Mouse (Mus musculus): ENCODE data around the gene Pramef12.
A peak's percentile ranks its signal among the peaks of the same experiment; 100 is the strongest.
"Not testable (repeated sequence)": the region's sequence is repeated elsewhere in the genome, so short reads cannot be mapped to it uniquely, and the experiment has no call there.

Pramef12 gene

DNA sequence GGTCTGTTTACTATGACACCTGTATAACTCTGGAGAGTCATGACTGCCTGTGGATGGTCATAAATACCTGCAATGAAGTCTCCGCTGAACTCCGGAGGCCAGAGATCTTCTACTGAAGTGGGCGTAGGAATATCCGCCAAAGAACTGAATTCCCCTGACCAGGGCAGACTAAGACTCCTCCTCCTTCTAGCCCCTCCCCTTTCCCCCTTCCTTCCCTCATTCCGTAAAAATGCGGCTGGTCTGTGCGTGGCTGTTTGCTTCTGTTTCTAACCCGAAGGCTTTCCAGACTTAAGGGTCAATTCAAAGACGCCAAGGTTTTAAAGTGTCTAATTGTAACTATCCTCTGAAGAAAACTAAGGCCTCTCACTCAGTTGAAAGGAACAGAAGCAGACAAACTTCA is at the start of gene Pramef12:
Gene Pramef12 (minus strand): TSS at position 175 of the 400 bp plus-strand sequence.
- no peak for DNase-seq (ENCODE audit: extremely low read depth, low read depth, low spot score)

DNA sequence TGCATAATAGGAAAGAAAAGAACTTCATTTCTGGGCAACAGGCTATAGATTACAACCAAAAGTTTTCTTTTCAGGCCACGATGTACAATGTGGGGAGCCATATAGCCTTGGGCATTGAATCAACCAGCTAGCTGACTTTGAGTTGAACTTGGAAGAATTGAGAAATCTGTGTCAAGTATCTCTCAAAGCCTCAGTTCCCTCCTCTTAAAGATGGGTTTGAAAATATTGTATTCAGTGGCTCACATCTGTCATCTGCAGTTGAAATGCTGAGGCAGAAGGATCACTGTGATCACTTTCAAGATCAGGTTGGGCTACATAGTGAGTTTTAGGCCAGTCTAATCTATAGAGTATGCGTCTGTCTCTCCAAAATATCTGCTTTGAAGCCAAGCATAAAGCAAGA is 45.0 kb upstream of the Pramef12 start, which contains the start of gene Gm9944:
Gene Gm9944 (minus strand): TSS at position 101 of the 400 bp plus-strand sequence.
- no peak for DNase-seq (ENCODE audit: extremely low read depth, low read depth, low spot score)

DNA sequence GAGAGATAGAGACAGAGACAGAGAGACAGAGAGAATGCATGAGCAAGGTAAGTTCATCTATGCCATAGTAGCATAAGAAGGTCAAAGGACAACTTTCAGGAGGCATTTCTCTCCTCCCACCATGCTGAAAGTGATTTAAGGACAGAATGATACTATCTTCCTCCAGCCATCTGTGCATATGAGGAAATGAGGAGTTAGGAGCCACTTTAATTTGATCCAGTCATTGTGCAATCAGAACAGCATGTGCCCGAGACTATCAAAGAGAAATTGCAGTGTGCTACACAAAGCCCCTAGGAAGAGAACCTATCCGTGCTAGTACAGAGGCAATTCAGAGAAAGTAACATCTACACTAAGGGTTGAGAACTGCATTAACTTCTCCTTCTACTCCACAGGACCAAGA is 40.3 kb upstream of the Pramef12 start:
- peak; percentile 99 for DNase-seq (ENCODE audit: extremely low read depth, low read depth, low spot score)

DNA sequence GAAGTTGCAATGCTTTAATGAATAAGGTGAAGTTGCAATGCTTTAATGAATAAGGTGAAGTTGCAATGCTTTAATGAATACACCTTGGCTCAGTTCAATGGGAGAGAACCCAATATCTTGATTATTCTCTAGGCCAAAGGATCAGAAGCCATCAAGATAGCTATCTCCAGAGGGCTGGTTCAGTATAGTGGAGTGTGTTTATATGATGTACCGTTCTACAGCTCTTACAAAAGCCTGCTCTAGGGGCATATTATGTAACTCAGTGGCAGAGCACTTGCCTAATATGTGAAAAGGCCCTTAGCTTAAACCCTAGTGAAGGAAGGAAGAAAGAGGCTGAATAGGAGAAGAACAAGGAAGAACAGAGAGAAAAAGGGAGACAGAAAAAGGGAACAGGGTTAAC is 33.3 kb upstream of the Pramef12 start:
- DNase-seq (ENCODE audit: extremely low read depth, low read depth, low spot score): peak; percentile 97

DNA sequence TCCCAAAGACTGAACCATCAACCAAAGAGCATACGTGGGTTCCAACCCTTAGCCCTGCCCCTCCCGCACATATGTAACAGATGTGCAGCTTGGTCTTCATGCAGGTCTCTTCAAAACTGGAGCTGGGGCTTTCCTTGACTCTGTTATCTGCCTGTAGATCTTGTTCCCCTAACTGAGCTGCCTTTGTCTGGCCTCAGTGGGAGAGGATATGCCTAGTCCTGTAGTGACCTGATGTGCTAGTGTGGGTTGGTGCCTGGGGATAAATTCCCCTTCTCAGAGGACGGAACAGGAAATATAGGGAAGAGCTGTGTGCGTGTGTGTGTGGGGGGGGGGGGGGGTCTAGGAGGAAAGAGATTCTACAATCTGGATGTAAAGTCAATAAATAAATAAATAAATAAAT is 32.8 kb upstream of the Pramef12 start:
- peak; percentile 91 for DNase-seq (ENCODE audit: extremely low read depth, low read depth, low spot score)

DNA sequence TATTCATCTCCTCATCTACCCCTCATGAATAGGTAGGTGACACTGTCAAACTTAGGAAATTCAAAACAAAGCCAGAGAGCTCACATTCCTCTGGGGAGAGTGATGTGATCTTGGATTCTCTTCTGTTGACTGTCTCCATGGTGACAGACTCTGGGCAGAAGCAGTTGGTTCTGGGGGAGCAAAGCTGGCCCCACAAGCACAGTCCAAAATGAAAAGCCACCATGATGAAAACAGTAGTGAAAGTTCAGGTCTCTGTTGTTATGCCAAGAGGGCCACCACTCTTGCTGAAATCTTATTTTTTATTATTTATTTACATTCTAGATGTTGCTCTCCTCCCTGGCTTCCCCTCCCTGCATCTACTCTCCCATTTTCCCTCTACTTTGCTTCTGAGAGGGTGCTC is 30.4 kb upstream of the Pramef12 start, which contains the start of gene 1700012P22Rik:
Gene 1700012P22Rik (minus strand): TSS at position 101 of the 400 bp plus-strand sequence.
- no peak for DNase-seq (ENCODE audit: extremely low read depth, low read depth, low spot score)

DNA sequence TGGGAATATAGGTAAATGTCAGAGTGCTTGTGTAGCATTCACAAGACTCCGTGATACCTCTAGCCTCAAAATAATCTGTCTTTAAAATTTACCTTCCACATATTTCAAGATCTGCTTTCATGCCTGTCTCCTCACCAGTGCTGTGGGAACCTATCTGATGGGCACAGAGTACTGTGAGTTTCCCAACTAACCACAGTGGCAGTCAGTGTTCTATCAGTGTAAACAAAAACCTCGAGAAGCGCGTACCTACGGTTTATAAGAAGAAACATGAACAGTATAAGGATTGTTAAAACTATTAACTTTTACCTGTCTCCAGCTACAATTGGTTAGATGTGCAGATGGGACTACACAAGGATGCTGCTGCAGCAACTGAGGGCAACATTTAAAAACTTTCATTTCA is 25.0 kb upstream of the Pramef12 start:
- DNase-seq (ENCODE audit: extremely low read depth, low read depth, low spot score): peak; percentile 91

DNA sequence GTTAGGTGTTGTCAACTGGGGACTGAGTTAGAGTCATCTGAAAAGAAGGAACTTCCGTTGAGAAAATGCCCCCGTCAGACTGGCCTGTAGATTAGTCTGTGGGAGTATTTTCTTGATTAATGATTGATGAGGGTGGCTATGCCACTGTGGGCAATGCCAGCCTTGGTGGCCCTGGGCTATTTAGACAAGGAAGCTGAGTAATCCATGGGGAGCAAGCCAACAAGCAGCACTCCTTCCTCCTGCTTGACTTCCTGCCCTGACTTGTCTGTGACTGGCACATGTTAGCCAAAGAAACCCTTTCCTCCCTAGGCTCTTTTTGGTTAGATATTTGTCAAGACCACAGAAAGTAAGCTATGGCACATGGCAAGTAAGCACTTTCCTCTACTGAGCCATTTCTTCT is 22.5 kb upstream of the Pramef12 start:
- peak; percentile 93 for DNase-seq (ENCODE audit: extremely low read depth, low read depth, low spot score)

DNA sequence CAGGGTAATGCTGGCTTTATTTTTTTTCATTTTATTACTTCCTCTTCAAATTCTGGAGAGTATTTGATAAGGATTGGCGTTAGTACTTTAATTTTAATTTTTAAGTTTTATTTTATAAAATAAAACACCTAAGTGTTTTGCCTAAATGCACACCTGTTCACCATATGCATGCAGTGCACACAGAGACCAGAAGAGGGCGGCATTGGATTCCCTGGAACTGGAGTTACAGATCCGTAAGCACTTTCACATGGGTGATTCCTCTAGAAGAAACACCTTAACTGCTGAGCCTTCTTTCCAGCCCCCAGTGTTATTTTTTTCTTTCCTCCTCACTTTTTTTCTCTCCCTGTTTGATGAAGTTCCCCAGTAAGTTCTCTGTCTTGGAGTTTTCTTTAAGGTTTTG is 20.6 kb upstream of the Pramef12 start:
- no peak for DNase-seq (ENCODE audit: extremely low read depth, low read depth, low spot score)

DNA sequence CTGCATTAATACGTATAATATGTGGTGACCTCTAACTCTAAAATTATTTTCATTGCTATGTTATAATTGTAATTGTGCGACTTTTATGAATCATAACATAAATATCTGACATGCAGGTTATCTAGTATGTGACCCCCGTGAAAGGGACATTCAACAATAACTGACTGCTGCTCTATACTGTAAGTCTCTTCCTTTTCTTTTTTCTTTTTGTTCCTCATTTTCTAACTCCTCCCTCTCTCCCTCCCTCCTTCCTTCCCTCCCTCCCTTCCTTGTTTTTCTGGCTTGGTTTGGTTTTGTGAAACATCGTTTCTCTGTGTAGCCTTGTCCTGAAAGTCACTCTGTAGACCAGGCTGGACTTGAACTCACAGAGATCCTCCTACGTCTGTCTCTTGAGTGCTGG is 16.3 kb upstream of the Pramef12 start:
- no peak for DNase-seq (ENCODE audit: extremely low read depth, low read depth, low spot score)

DNA sequence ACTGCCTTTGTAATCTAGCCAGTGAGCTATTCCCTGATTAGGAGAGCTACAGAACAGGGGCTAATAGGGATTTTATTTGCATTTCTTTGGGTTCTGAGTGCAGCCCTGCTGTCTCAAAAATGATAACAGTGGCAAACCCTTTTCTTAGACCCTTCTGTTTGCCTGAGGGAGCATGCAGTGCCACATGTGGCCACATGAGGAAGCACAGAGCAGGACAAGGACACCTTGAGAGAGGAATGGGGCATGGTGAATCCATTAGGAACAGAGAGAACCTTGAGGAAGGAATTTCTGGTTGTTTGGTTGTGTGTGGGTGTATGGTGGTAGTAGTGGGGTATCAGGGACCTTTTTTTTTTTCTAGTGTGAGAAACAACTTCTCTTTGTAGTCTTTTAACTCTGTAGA is 12.4 kb upstream of the Pramef12 start:
- no peak for DNase-seq (ENCODE audit: extremely low read depth, low read depth, low spot score)

DNA sequence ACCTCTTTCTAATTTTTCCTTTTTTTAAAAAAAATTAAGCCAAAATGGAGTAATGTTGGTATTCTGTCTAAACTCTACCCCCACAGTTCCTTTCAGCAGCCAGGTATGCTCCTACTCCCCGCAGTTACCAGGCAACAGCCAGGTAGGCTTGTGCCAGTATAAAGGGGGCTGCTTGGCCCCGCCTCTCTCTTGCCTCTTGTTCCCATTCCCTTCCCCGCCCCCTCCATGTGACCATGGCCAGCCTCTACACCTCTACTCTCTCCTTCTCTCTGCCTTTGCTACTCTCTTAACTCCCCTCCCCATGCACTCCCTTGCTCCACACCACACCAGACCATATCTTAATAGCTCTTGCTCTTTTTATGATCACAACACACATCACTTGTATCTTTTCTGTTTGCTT is 2.0 kb downstream of the Pramef12 start:
- no peak for DNase-seq (ENCODE audit: extremely low read depth, low read depth, low spot score)

DNA sequence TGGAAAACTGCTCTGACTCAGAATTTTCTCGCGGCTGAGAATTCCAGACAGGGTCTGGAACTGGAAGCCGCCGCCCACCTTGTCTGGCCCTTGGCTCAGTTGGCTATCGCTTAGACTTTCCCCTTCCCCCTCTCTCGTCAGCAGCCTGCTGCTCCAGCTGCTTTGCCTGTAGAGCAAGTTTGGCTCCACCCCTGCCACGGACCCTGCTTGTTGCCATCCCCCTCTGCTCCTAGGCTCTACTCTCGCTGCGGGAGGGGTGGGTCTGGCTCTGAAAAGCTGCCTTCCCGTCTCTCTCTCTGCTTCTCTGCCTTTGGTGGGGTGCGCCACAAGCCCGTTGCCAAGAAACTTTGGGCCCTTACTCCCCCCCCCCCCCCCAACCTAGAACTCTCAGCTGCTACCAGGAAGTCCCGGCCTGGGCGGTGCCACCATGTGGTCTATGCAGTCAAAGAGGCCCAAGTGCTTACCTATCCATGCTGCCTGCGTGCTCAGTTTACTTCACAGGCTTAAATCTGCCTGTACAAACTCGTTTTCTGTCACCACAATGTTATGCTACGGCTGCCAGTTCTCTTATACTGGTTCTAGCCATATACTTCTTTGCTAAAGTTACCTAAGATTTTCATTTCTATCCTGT is 3.7 kb downstream of the Pramef12 start:
- DNase-seq (ENCODE audit: extremely low read depth, low read depth, low spot score): peak; percentile 45

DNA sequence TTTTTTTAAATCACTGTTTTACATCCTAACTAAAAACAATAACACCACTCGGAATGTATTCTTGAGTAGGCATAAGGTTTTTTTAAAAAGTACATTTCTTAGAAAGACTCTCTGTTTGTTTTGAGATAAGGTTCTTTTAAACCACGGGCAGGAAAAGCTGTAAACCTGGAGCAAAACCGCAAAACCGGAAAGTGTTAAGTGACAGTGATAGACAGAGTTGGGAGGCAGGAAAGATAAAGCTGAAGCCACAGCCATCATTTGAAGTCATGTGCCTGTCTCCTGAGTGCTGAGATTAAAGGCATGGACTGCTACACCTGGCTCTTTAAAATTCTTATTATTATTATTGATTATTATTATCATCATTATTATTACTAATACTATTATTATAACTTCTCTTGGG is 5.6 kb downstream of the Pramef12 start:
- no peak for DNase-seq (ENCODE audit: extremely low read depth, low read depth, low spot score)

DNA sequence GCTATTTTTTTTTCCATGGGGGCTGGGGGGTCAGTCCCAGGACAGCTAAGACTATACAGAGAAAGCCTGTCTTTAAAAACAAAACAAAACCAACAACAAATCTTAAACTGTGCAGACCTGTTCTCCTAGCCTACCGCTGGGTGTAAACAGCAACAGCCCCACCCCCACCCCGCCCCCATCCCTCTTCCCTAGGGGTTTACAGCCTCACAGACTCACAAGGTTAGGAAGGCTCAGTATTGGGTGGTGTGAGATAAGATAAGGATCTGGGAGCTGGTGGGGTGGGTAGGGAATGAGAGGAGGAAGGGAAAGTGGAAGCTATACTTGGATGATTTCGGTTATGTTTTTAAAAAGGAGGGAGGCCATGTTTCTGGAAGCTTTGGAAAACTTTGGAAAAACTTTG is 11.9 kb downstream of the Pramef12 start:
- DNase-seq (ENCODE audit: extremely low read depth, low read depth, low spot score): no peak

DNA sequence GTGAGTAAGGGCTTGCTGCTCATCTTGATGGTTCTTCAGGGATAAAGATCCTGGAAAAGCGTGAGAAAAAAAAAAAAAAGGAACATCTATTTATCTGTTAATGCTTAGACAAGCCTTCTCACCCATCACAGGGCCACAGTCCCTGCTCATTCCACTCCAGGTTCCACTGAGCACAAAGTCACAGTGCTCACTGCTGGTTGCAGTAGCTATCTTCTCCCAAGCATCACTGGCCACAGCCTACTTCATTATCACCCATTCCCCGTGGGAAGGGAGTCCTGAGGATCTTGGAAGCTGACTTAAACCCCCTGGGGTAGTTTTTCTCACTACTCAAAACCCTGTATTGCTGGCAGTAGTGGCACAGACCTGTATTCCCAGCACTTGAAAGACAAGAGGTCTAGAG is 30.4 kb downstream of the Pramef12 start, which contains the start of gene Pramef20:
Gene Pramef20 (minus strand): TSS at position 23 of the 400 bp plus-strand sequence.
- no peak for DNase-seq (ENCODE audit: extremely low read depth, low read depth, low spot score)

DNA sequence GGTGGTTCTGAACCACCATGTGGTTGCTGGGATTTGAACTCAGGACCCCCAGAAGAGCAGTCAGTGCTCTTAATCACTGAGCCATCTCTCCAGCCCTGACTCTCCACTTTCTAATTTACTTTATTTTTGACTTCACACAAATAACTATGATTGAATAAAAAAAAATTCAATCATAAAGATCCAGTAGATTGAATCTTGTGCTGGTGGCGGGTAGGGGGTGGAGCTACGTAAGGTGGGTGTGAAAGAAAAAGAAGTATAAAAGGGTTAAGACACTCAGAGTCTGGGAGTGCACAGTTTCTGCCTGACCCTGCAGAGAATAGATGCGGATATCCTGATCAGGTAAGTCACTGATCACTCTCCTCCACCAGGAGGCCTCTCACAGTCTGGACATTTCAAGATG is 50.6 kb downstream of the Pramef12 start, which contains the start of gene Gm13119:
Gene Gm13119 (plus strand): TSS at position 301 of the 400 bp plus-strand sequence.
- not testable (repeated sequence) for DNase-seq (ENCODE audit: extremely low read depth, low read depth, low spot score)

All from fat pad, adult 2 months (tissue).